Mouse (Mus musculus): ENCODE measurements around the gene Myo5c. TPM values are rescaled to one million over a fixed set of nuclear protein-coding genes. Genes with fewer than 3 reads are reported as not detected.

Gene Myo5c
- 0.52 and 0.77 TPM in 2 replicates for polyA plus RNA-seq (2016; fragmentation: Nextera tagmentation; extraction: Ambion mirVana)

DNA sequence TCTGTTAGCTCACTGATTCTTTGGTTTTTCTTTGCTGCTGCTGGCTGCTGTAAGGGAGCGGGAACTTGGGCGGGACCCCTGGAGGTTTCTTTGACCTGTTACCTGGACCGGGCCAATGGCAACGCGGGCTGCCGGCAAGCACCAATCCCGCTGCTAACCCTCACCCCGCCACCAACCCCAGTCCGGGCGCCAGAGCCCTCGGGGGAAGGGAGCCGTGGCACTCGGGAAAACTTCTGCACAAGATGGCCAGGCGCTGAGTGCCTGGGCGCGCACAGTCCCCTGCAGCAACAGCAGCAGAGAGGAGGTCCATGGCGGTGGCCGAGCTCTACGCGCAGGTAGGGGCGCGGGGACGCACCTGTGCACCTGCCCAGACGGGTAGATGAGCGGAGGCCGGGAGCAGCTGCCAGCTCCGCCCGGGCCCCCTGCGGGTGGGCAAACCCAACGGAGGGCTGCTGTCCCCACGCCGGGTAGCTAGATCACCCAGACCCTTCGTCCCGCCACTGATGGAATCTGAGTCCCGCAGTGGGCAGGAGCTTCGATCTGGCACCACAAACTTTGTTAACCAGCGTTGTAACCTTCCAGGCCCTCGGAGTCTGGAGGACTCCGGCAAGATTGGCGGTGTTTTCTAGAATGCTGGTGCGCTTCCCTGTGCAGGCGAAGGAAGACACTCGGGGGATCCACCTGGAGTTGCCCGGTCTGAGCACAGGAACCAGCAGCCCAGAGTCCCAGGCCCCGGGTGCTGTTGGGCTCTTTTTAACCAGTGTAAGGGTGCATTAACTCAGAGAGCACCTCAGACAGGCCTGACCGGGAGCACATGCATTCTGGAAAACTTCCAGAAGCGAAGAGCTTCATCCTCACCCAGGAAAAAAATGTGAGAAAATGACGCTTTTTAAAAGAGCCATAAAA is at the start of gene Myo5c:
Gene Myo5c (plus strand): TSS at position 180 of the 906 bp plus-strand sequence.
- Histone ChIP-seq H3K4me1 (peaks cover 14% of the 10 kb centered on the region), H3K36me3 (no peaks in the 10 kb centered on the region), H3K9me3 (replicated peaks) (no peaks in the 10 kb centered on the region), H3K27me3 (ENCODE audit: low read depth, poor library complexity, severe bottlenecking) (peaks cover 58% of the 10 kb centered on the region), H3K4me3 (peak within 1 kb of the TSS; percentile 61), H3K27ac (replicated peaks) (peak within 1 kb of the TSS; percentile 55)
- 2% methylated on average over 48 of the region's 48 CpGs for WGBS
- DNase-seq (ENCODE audit: low spot score): peak; percentile 64

DNA sequence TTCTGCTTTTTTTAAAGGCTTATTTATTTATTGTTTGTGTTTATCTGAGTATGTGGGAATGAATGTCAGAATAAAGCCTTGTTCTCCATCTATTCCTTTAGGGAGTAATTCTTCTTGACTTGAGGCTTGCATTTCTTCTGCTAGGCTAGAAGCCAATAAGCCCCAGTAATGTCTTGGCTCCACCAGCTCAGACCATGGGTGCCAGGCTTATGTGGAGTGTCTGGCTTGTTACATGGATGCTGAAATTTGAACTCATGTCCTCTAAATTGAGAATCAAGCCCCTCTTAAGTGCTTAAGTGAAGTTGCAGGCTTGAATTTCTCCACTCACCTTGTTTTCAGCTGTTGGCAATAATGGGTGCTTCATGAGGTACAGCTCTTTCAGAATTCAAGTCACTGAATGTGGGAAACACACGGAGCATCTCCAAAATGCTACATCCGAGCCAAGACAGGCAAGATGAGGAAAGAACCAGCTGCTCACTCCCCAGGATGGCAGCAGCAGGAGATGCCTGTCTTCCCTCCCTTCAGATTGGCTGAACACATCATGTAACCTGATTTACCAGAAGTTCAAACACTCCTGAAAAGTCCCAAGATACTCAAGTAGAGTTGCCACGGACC is 44.1 kb upstream of the Myo5c start:
- Histone ChIP-seq H3K9me3 (replicated peaks) (no peaks in the 10 kb centered on the region), H3K27ac (replicated peaks) (no peak overlapping the region), H3K4me3 (no peak overlapping the region), H3K36me3 (peaks cover 90% of the 10 kb centered on the region), H3K27me3 (ENCODE audit: low read depth, poor library complexity, severe bottlenecking) (no peaks in the 10 kb centered on the region), H3K4me1 (no peaks in the 10 kb centered on the region)
- WGBS: 87% methylated on average over 3 of the region's 3 CpGs
- no peak for DNase-seq (ENCODE audit: low spot score)

GRCm38 (mm10) chr9:75193858-75194257 is 38.0 kb upstream of the Myo5c start:
- Histone ChIP-seq H3K4me3 (no peak overlapping the region), H3K9me3 (replicated peaks) (no peaks in the 10 kb centered on the region), H3K4me1 (0 out of 2 replicates have a peak, but pooled peaks cover 5% of the 10 kb centered on the region), H3K27me3 (ENCODE audit: low read depth, poor library complexity, severe bottlenecking) (no peaks in the 10 kb centered on the region), H3K27ac (replicated peaks) (no peak overlapping the region), H3K36me3 (peaks cover 81% of the 10 kb centered on the region)
- DNase-seq (ENCODE audit: low spot score): no peak
- 66% methylated on average over 4 of the region's 4 CpGs for WGBS

- Histone ChIP-seq H3K27ac (replicated peaks) (no peak overlapping the region), H3K9me3 (replicated peaks) (no peaks in the 10 kb centered on the region), H3K27me3 (ENCODE audit: low read depth, poor library complexity, severe bottlenecking) (no peaks in the 10 kb centered on the region), H3K4me1 (0 out of 2 replicates have a peak, but pooled peaks cover 5% of the 10 kb centered on the region), H3K36me3 (peaks cover 82% of the 10 kb centered on the region), H3K4me3 (no peak overlapping the region)
- DNase-seq (ENCODE audit: low spot score): no peak
- WGBS: 84% methylated on average over 2 of the region's 2 CpGs
Measured at GRCm38 (mm10) chr9:75196335-75196734, 35.5 kb upstream of the Myo5c start.

- H3K27ac ChIP-seq (replicated peaks): no peak overlapping the region
- H3K4me1 ChIP-seq: 0 out of 2 replicates have a peak, but pooled peaks cover 5% of the 10 kb centered on the region
- no peaks in the 10 kb centered on the region for H3K27me3 ChIP-seq (ENCODE audit: low read depth, poor library complexity, severe bottlenecking)
- no peaks in the 10 kb centered on the region for H3K9me3 ChIP-seq (replicated peaks)
- 57% methylated on average over 6 of the region's 6 CpGs for WGBS
- H3K36me3 ChIP-seq: peaks cover 86% of the 10 kb centered on the region
- no peak overlapping the region for H3K4me3 ChIP-seq
- peak; percentile 25 for DNase-seq (ENCODE audit: low spot score)
Measured at GRCm38 (mm10) chr9:75197297-75197696, 34.5 kb upstream of the Myo5c start.

DNA sequence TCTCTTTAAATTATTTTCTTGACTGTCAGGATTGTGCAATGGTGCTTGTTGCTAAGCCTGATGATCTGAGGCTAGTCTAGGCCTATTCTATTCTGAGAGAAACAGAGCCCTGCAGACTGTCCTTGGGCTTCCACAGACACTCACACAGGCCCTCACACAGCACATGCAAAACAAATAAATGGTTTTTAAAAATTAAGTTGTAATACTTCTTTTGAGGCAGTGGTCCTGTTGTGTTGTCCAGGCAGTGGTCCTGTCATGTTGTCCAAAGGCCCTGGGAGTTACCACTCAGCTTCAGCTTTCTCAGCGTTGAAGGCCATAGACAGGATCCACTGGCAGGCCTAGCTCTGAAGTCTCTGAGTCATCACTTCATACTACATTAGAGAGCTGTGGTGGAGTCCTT is 30.3 kb upstream of the Myo5c start:
- Histone ChIP-seq H3K27ac (replicated peaks) (no peak overlapping the region), H3K36me3 (peaks cover 93% of the 10 kb centered on the region), H3K4me1 (no peaks in the 10 kb centered on the region), H3K27me3 (ENCODE audit: low read depth, poor library complexity, severe bottlenecking) (no peaks in the 10 kb centered on the region), H3K4me3 (no peak overlapping the region), H3K9me3 (replicated peaks) (no peaks in the 10 kb centered on the region)
- 92% methylated on average over 1 of the region's 1 CpGs for WGBS
- DNase-seq (ENCODE audit: low spot score): no peak

- Histone ChIP-seq H3K36me3 (peaks cover 89% of the 10 kb centered on the region), H3K4me3 (no peak overlapping the region), H3K27ac (replicated peaks) (no peak overlapping the region), H3K4me1 (no peaks in the 10 kb centered on the region), H3K27me3 (ENCODE audit: low read depth, poor library complexity, severe bottlenecking) (no peaks in the 10 kb centered on the region), H3K9me3 (replicated peaks) (no peaks in the 10 kb centered on the region)
- 86% methylated on average over 2 of the region's 2 CpGs for WGBS
- no peak for DNase-seq (ENCODE audit: low spot score)
Measured at GRCm38 (mm10) chr9:75202036-75202435, 29.8 kb upstream of the Myo5c start.

DNA sequence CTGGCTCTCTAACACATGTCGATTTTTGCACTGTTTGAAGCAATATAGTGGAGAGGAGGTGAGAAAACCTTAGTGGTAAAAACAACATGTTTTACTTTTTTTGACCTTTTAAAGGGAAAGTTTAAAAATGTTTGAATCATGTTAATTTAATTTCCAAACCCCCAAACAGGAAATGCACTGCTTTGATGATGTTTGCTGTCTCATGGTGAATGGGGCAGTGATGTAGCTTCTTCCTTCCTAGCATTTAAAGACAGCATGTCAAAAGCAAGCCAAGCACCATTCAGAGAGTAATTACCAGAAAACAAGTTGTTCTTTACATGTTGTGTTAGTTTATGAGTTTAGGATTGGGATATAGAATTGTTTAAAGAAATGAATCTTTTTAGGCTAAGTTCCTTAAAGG is 22.6 kb upstream of the Myo5c start:
- Histone ChIP-seq H3K36me3 (peaks cover 72% of the 10 kb centered on the region), H3K27ac (replicated peaks) (no peak overlapping the region), H3K4me3 (no peak overlapping the region), H3K4me1 (no peaks in the 10 kb centered on the region), H3K9me3 (replicated peaks) (no peaks in the 10 kb centered on the region), H3K27me3 (ENCODE audit: low read depth, poor library complexity, severe bottlenecking) (no peaks in the 10 kb centered on the region)
- DNase-seq (ENCODE audit: low spot score): no peak
- 73% methylated on average over 1 of the region's 1 CpGs for WGBS

- 59% methylated on average over 2 of the region's 2 CpGs for WGBS
- Histone ChIP-seq H3K27me3 (ENCODE audit: low read depth, poor library complexity, severe bottlenecking) (no peaks in the 10 kb centered on the region), H3K9me3 (replicated peaks) (no peaks in the 10 kb centered on the region), H3K36me3 (peaks cover 72% of the 10 kb centered on the region), H3K4me1 (no peaks in the 10 kb centered on the region), H3K27ac (replicated peaks) (no peak overlapping the region), H3K4me3 (no peak overlapping the region)
- DNase-seq (ENCODE audit: low spot score): no peak
Measured at GRCm38 (mm10) chr9:75210269-75210668, 21.6 kb upstream of the Myo5c start.

- DNase-seq (ENCODE audit: low spot score): no peak
- 93% methylated on average over 11 of the region's 11 CpGs for WGBS
- Histone ChIP-seq H3K4me3 (no peak overlapping the region), H3K4me1 (no peaks in the 10 kb centered on the region), H3K27me3 (ENCODE audit: low read depth, poor library complexity, severe bottlenecking) (no peaks in the 10 kb centered on the region), H3K36me3 (peaks cover 86% of the 10 kb centered on the region), H3K27ac (replicated peaks) (no peak overlapping the region), H3K9me3 (replicated peaks) (no peaks in the 10 kb centered on the region)
Measured at GRCm38 (mm10) chr9:75214743-75215413, 16.9 kb upstream of the Myo5c start.

GRCm38 (mm10) chr9:75219942-75220341 is 11.9 kb upstream of the Myo5c start:
- H3K36me3 ChIP-seq: peaks cover 58% of the 10 kb centered on the region
- no peak for DNase-seq (ENCODE audit: low spot score)
- no peaks in the 10 kb centered on the region for H3K27me3 ChIP-seq (ENCODE audit: low read depth, poor library complexity, severe bottlenecking)
- H3K4me3 ChIP-seq: no peak overlapping the region
- WGBS: 79% methylated on average over 5 of the region's 5 CpGs
- no peak overlapping the region for H3K27ac ChIP-seq (replicated peaks)
- H3K4me1 ChIP-seq: peaks cover 8% of the 10 kb centered on the region
- no peaks in the 10 kb centered on the region for H3K9me3 ChIP-seq (replicated peaks)

- no peak overlapping the region for H3K4me3 ChIP-seq
- H3K36me3 ChIP-seq: peaks cover 40% of the 10 kb centered on the region
- H3K27ac ChIP-seq (replicated peaks): 0 out of 2 replicates have a peak overlapping the region, but pooled peaks have one; percentile 13
- peaks cover 8% of the 10 kb centered on the region for H3K4me1 ChIP-seq
- no peak for DNase-seq (ENCODE audit: low spot score)
- H3K27me3 ChIP-seq (ENCODE audit: low read depth, poor library complexity, severe bottlenecking): no peaks in the 10 kb centered on the region
- H3K9me3 ChIP-seq (replicated peaks): no peaks in the 10 kb centered on the region
- WGBS: 69% methylated on average over 10 of the region's 10 CpGs
Measured at GRCm38 (mm10) chr9:75221420-75222287, 10.2 kb upstream of the Myo5c start.
